Mouse (Mus musculus) lung, postnatal 0 days (tissue): ENCODE measurements around the gene Tbc1d32.

Experiments used
- CTCF ChIP-seq: IDR thresholded peaks from 2 replicates; pipeline ENCODE4 v1.5.1; 2016; ENCODE audit warnings: antibody characterized with exemption, mild to moderate bottlenecking
- EP300 ChIP-seq: IDR thresholded peaks from 2 replicates; pipeline ENCODE4 v1.6.1; 2016; ENCODE audit warnings: antibody characterized with exemption, mild to moderate bottlenecking, control low read depth

DNA sequence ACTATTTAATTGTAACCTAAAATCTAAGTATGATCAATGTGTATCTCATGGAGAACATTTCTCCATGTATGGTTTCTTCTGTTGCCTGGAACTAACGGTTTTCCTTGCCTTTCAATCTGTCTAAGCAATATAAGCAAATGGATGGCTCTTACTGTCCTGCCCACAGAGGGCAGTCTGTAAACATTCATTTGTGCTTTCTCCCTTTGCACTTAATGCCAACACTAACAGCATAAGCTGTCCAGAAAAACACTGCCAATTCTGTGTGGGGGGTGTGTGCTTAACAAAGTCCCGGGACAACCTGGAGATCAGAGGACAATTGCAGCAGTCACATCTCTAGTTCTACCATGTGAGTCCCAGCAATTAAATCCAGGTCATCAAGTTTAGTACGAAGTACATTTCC lies 64.1 kb downstream of the Tbc1d32 start:
- TF ChIP-seq CTCF (no peak), EP300 (no peak)
